Mouse (Mus musculus) embryonic facial prominence, embryonic 13.5 days (tissue): ENCODE data around the gene Itln1. TPM values are rescaled to one million over a fixed set of nuclear protein-coding genes. Genes with fewer than 3 reads are reported as not detected.
"Not testable (repeated sequence)": the region's sequence is repeated elsewhere in the genome, so short reads cannot be mapped to it uniquely, and the experiment has no call there.

Experiments used
- ATAC-seq: fragments of 200-750 bp; cut with Nextera tagmentation; 2 replicates; pipeline ENCODE4 v1.8.0; 2017; ENCODE audit warnings: low read depth; ENCODE audit not compliant: insufficient number of reproducible peaks, insufficient read depth, low FRiP score, low TSS enrichment
- H3K27ac ChIP-seq: fragments of 300-500 bp; sonication (generic); 2 replicates; pipeline ENCODE4 v1.5.1; 2015; ENCODE audit warnings: moderate library complexity, mild to moderate bottlenecking, inconsistent platforms
- H3K27me3 ChIP-seq: fragments of 300-500 bp; sonication (generic); 2 replicates; pipeline ENCODE4 v1.6.1; 2015; ENCODE audit warnings: mild to moderate bottlenecking, inconsistent platforms
- H3K36me3 ChIP-seq: fragments of 300-500 bp; sonication (generic); 2 replicates; pipeline ENCODE4 v1.6.1; 2015; ENCODE audit warnings: mild to moderate bottlenecking, inconsistent platforms
- H3K4me1 ChIP-seq: fragments of 300-500 bp; sonication (generic); 2 replicates; pipeline ENCODE4 v1.6.1; 2015; ENCODE audit warnings: inconsistent platforms
- H3K4me2 ChIP-seq: fragments of 300-500 bp; sonication (generic); 2 replicates; pipeline ENCODE4 v1.6.1; 2015; ENCODE audit warnings: moderate library complexity, mild to moderate bottlenecking, inconsistent platforms
- H3K4me3 ChIP-seq: fragments of 300-500 bp; sonication (generic); 2 replicates; pipeline ENCODE4 v1.5.1; 2015; ENCODE audit warnings: mild to moderate bottlenecking, inconsistent platforms
- H3K9ac ChIP-seq: fragments of 300-500 bp; sonication (generic); 2 replicates; pipeline ENCODE4 v1.6.1; 2015; ENCODE audit warnings: mild to moderate bottlenecking, inconsistent platforms
- H3K9me3 ChIP-seq: fragments of 300-500 bp; sonication (generic); 2 replicates; pipeline ENCODE4 v1.6.1; 2016; ENCODE audit warnings: inconsistent platforms
- WGBS: fragments of 180-500 bp; shearing (Covaris S2); methylation state at CpG from one replicate; pipeline ENCODE4 v1.1.7; 2015; ENCODE audit warnings: mixed read lengths; 5-methylcytosine and 5-hydroxymethylcytosine counted together
- polyA plus RNA-seq: library from polyadenylated mRNA; unstranded; fragments of >200 nt; fragmentation: Nextera tagmentation; extraction: Ambion mirVana; gene quantifications from 2 replicates; pipeline ENCODE4 v1.2.1, GENCODE M21; 2015

The Itln1 gene
- polyA plus RNA-seq, 1 experiment from 2014 or later: not detected

- Histone ChIP-seq H3K4me1 (no peaks in the 10 kb centered on the region), H3K9ac (0 out of 2 replicates have a peak overlapping the region, but pooled peaks have one; percentile 46), H3K4me2 (peak overlapping the region; percentile 50), H3K27ac (peak overlapping the region; percentile 82), H3K4me3 (peak overlapping the region; percentile 36), H3K9me3 (peaks cover 10% of the 10 kb centered on the region), H3K36me3 (no peaks in the 10 kb centered on the region), H3K27me3 (no peaks in the 10 kb centered on the region)
- WGBS: 59% methylated on average over 27 of the region's 27 CpGs
- ATAC-seq: peak; percentile 81
Observed at GRCm38 (mm10) chr1:171477758-171478545, 57.1 kb downstream of the Itln1 start.

GRCm38 (mm10) chr1:171477123-171477522, 58.0 kb downstream of the Itln1 start:
- ATAC-seq: no peak
- Histone ChIP-seq H3K9ac (no peak overlapping the region), H3K4me1 (no peaks in the 10 kb centered on the region), H3K9me3 (peaks cover 5% of the 10 kb centered on the region), H3K4me3 (no peak overlapping the region), H3K27ac (peak overlapping the region; percentile 82), H3K36me3 (no peaks in the 10 kb centered on the region), H3K27me3 (no peaks in the 10 kb centered on the region), H3K4me2 (no peak overlapping the region)
- 71% methylated on average over 8 of the region's 8 CpGs for WGBS

- Histone ChIP-seq H3K4me2 (no peak overlapping the region), H3K27me3 (no peaks in the 10 kb centered on the region), H3K9ac (no peak overlapping the region), H3K36me3 (no peaks in the 10 kb centered on the region), H3K27ac (no peak overlapping the region), H3K4me1 (no peaks in the 10 kb centered on the region), H3K4me3 (no peak overlapping the region), H3K9me3 (no peaks in the 10 kb centered on the region)
- ATAC-seq: no peak
- 65% methylated on average over 9 of the region's 9 CpGs for WGBS
Observed at GRCm38 (mm10) chr1:171473920-171474640, 61.0 kb downstream of the Itln1 start.

- no peak overlapping the region for H3K27ac ChIP-seq
- H3K36me3 ChIP-seq: no peaks in the 10 kb centered on the region
- H3K4me1 ChIP-seq: no peaks in the 10 kb centered on the region
- H3K9ac ChIP-seq: no peak overlapping the region
- H3K4me3 ChIP-seq: no peak overlapping the region
- no peaks in the 10 kb centered on the region for H3K27me3 ChIP-seq
- 71% methylated on average over 4 of the region's 4 CpGs for WGBS
- H3K9me3 ChIP-seq: no peaks in the 10 kb centered on the region
- ATAC-seq: no peak
- no peak overlapping the region for H3K4me2 ChIP-seq
Observed at GRCm38 (mm10) chr1:171473506-171473905, 61.6 kb downstream of the Itln1 start.

- not testable (repeated sequence) for H3K9me3 ChIP-seq, H3K4me3 ChIP-seq, ATAC-seq, H3K36me3 ChIP-seq, H3K27me3 ChIP-seq, H3K4me2 ChIP-seq, H3K27ac ChIP-seq, H3K4me1 ChIP-seq, H3K9ac ChIP-seq
- WGBS: 90% methylated on average over 8 of the region's 8 CpGs
Observed at GRCm38 (mm10) chr1:171471941-171472340, 63.2 kb downstream of the Itln1 start.

- Histone ChIP-seq H3K4me3 (no peak overlapping the region), H3K4me2 (no peak overlapping the region), H3K4me1 (no peaks in the 10 kb centered on the region), H3K27me3 (no peaks in the 10 kb centered on the region), H3K9ac (no peak overlapping the region), H3K9me3 (no peaks in the 10 kb centered on the region), H3K27ac (no peak overlapping the region), H3K36me3 (no peaks in the 10 kb centered on the region)
- 43% methylated on average over 1 of the region's 1 CpGs for WGBS
- no peak for ATAC-seq
Observed at GRCm38 (mm10) chr1:171471452-171471851, 63.6 kb downstream of the Itln1 start.

- no peaks in the 10 kb centered on the region for H3K9me3 ChIP-seq
- H3K9ac ChIP-seq: no peak overlapping the region
- 90% methylated on average over 5 of the region's 5 CpGs for WGBS
- no peak overlapping the region for H3K4me3 ChIP-seq
- no peak overlapping the region for H3K4me2 ChIP-seq
- no peaks in the 10 kb centered on the region for H3K36me3 ChIP-seq
- ATAC-seq: no peak
- H3K4me1 ChIP-seq: no peaks in the 10 kb centered on the region
- H3K27me3 ChIP-seq: no peaks in the 10 kb centered on the region
- no peak overlapping the region for H3K27ac ChIP-seq
Observed at GRCm38 (mm10) chr1:171470896-171471295, 64.2 kb downstream of the Itln1 start.

GRCm38 (mm10) chr1:171470371-171470871, 64.7 kb downstream of the Itln1 start:
- H3K36me3 ChIP-seq: no peaks in the 10 kb centered on the region
- H3K9ac ChIP-seq: no peak overlapping the region
- H3K27me3 ChIP-seq: no peaks in the 10 kb centered on the region
- no peak overlapping the region for H3K4me3 ChIP-seq
- ATAC-seq: no peak
- H3K4me1 ChIP-seq: no peaks in the 10 kb centered on the region
- H3K4me2 ChIP-seq: no peak overlapping the region
- no peaks in the 10 kb centered on the region for H3K9me3 ChIP-seq
- H3K27ac ChIP-seq: no peak overlapping the region
- whole genome bisulfite sequencing: 30% methylated on average over 7 of the region's 7 CpGs

- ATAC-seq: no peak
- no peak overlapping the region for H3K4me3 ChIP-seq
- no peak overlapping the region for H3K4me2 ChIP-seq
- H3K36me3 ChIP-seq: no peaks in the 10 kb centered on the region
- no peaks in the 10 kb centered on the region for H3K9me3 ChIP-seq
- no peaks in the 10 kb centered on the region for H3K27me3 ChIP-seq
- H3K9ac ChIP-seq: no peak overlapping the region
- no peaks in the 10 kb centered on the region for H3K4me1 ChIP-seq
- 87% methylated on average over 3 of the region's 3 CpGs for WGBS
- H3K27ac ChIP-seq: no peak overlapping the region
Observed at GRCm38 (mm10) chr1:171469678-171470077, 65.4 kb downstream of the Itln1 start.

Other genes starting within 250 kb of the Itln1 start
- 116 and 127 TPM in 2 replicates for gene Usp21, start 247.3 kb downstream of the Itln1 start, polyA plus RNA-seq
- 109 and 118 TPM in 2 replicates for gene Ufc1, start 240.3 kb downstream of the Itln1 start, polyA plus RNA-seq
- 58.4 and 59.6 TPM in 2 replicates for gene Dedd, start 206.1 kb downstream of the Itln1 start, polyA plus RNA-seq
- gene Nit1, start 189.6 kb downstream of the Itln1 start, polyA plus RNA-seq: 43.4 and 44.9 TPM in 2 replicates
- gene Pfdn2, start 189.6 kb downstream of the Itln1 start, polyA plus RNA-seq: 119 and 125 TPM in 2 replicates
- 1.2 and 1.9 TPM in 2 replicates for gene Klhdc9, start 174.5 kb downstream of the Itln1 start, polyA plus RNA-seq
- gene Nectin4, start 165.2 kb downstream of the Itln1 start, polyA plus RNA-seq: 19.0 and 21.6 TPM in 2 replicates
- gene Arhgap30, start 146.3 kb downstream of the Itln1 start, polyA plus RNA-seq: 1.1 and 1.3 TPM in 2 replicates
- 95.6 and 108 TPM in 2 replicates for gene Usf1, start 124.0 kb downstream of the Itln1 start, polyA plus RNA-seq
- gene Tstd1, start 116.4 kb downstream of the Itln1 start, polyA plus RNA-seq: 8.1 and 8.5 TPM in 2 replicates
- gene F11r, start 97.8 kb downstream of the Itln1 start, polyA plus RNA-seq: 39.2 TPM in 2 replicates
- 14.7 and 14.9 TPM in 2 replicates for gene Alyref2, start 31.8 kb downstream of the Itln1 start, polyA plus RNA-seq
- 0.17 TPM in 1 of 2 replicates, not detected in the other for gene Cd244a, start 23.9 kb upstream of the Itln1 start, polyA plus RNA-seq
- gene Ly9, start 72.1 kb upstream of the Itln1 start, polyA plus RNA-seq: 0.45 and 0.52 TPM in 2 replicates
- not detected in 2 replicates for gene Slamf7, start 117.7 kb upstream of the Itln1 start, polyA plus RNA-seq
- 1.7 and 1.9 TPM in 2 replicates for gene Cd48, start 146.7 kb upstream of the Itln1 start, polyA plus RNA-seq
- gene Slamf1, start 231.8 kb upstream of the Itln1 start, polyA plus RNA-seq: 0.23 and 0.35 TPM in 2 replicates